Mouse (Mus musculus): Measurements from ENCODE around the gene Fam174b.

Gene Fam174b

GRCm38 (mm10) chr7:73740111-73741035, at the start of gene Fam174b:
Fam174b (plus strand) TSS chr7:73740302.
- DNase-seq (ENCODE audit: low spot score) = peak; percentile 27

- DNase-seq (ENCODE audit: low spot score) = no peak
Measured at GRCm38 (mm10) chr7:73697092-73697491, 43.0 kb upstream of the Fam174b start.

GRCm38 (mm10) chr7:73704305-73704704, 35.8 kb upstream of the Fam174b start:
- no peak for DNase-seq (ENCODE audit: low spot score)

GRCm38 (mm10) chr7:73713506-73713905, 26.6 kb upstream of the Fam174b start:
- no peak for DNase-seq (ENCODE audit: low spot score)

- peak; percentile 3 for DNase-seq (ENCODE audit: low spot score)
Measured at GRCm38 (mm10) chr7:73715928-73716749, 24.0 kb upstream of the Fam174b start.

GRCm38 (mm10) chr7:73716841-73717240, 23.3 kb upstream of the Fam174b start:
- DNase-seq (ENCODE audit: low spot score) = no peak

GRCm38 (mm10) chr7:73718031-73718430, 22.1 kb upstream of the Fam174b start:
- no peak for DNase-seq (ENCODE audit: low spot score)

GRCm38 (mm10) chr7:73718497-73719007, 21.6 kb upstream of the Fam174b start:
- no peak for DNase-seq (ENCODE audit: low spot score)

- no peak for DNase-seq (ENCODE audit: low spot score)
Measured at GRCm38 (mm10) chr7:73721046-73721445, 19.1 kb upstream of the Fam174b start.

- no peak for DNase-seq (ENCODE audit: low spot score)
Measured at GRCm38 (mm10) chr7:73721764-73722163, 18.3 kb upstream of the Fam174b start.

- DNase-seq (ENCODE audit: low spot score) = no peak
Measured at GRCm38 (mm10) chr7:73729913-73730312, 10.2 kb upstream of the Fam174b start.

GRCm38 (mm10) chr7:73730430-73731022, 9.6 kb upstream of the Fam174b start:
- no peak for DNase-seq (ENCODE audit: low spot score)

GRCm38 (mm10) chr7:73736046-73736445, 4.1 kb upstream of the Fam174b start:
- DNase-seq (ENCODE audit: low spot score) = no peak

- DNase-seq (ENCODE audit: low spot score) = no peak
Measured at GRCm38 (mm10) chr7:73741392-73741791, 1.3 kb downstream of the Fam174b start.

GRCm38 (mm10) chr7:73741841-73742240, 1.7 kb downstream of the Fam174b start:
- no peak for DNase-seq (ENCODE audit: low spot score)

- DNase-seq (ENCODE audit: low spot score) = no peak
Measured at GRCm38 (mm10) chr7:73743144-73743543, 3.0 kb downstream of the Fam174b start.

- no peak for DNase-seq (ENCODE audit: low spot score)
Measured at GRCm38 (mm10) chr7:73743831-73744370, 3.8 kb downstream of the Fam174b start.

GRCm38 (mm10) chr7:73745903-73746302, 5.8 kb downstream of the Fam174b start:
- no peak for DNase-seq (ENCODE audit: low spot score)

GRCm38 (mm10) chr7:73746836-73747235, 6.7 kb downstream of the Fam174b start:
- no peak for DNase-seq (ENCODE audit: low spot score)

- DNase-seq (ENCODE audit: low spot score) = no peak
Measured at GRCm38 (mm10) chr7:73747531-73747930, 7.4 kb downstream of the Fam174b start.

GRCm38 (mm10) chr7:73748437-73749108, 8.5 kb downstream of the Fam174b start:
- no peak for DNase-seq (ENCODE audit: low spot score)
